Mouse (Mus musculus) lung, postnatal 0 days (tissue): ENCODE results near the gene Gm14139.
"Not testable (repeated sequence)": the region's sequence is repeated elsewhere in the genome, so short reads cannot be mapped to it uniquely, and the experiment has no call there.

ENCODE experiments used
- CTCF ChIP-seq: IDR thresholded peaks from 2 replicates; pipeline ENCODE4 v1.5.1; 2016; ENCODE audit warnings: antibody characterized with exemption, mild to moderate bottlenecking
- EP300 ChIP-seq: IDR thresholded peaks from 2 replicates; pipeline ENCODE4 v1.6.1; 2016; ENCODE audit warnings: antibody characterized with exemption, mild to moderate bottlenecking, control low read depth

DNA sequence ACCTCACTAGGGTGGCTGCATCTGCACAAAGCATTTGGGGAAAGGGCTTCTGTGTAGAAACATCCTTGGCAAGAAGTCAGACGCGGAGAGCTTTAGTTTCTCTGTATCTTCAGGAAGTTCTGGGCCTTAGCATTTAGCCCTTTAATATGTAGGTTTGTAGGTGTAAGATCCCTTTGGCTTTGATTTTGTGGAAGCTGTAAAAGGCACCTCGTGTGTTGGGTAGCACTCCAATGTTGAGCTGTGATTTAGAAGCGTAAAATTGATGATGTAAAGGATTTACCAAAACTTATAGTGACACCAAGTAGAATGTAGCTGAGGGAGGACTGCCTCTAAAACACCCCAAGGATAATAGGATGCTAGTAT lies 36.8 kb downstream of the Gm14139 start:
- not testable (repeated sequence) for TF ChIP-seq CTCF, EP300
